Mouse (Mus musculus) lung, embryonic 14.5 days (tissue): ENCODE measurements around the gene Tmem184c. TPM values are rescaled to one million over a fixed set of nuclear protein-coding genes. Genes with fewer than 3 reads are reported as not detected.

ENCODE experiments used
- ATAC-seq: fragments of 200-750 bp; cut with Nextera tagmentation; 2 replicates; pipeline ENCODE4 v1.8.0; 2017; ENCODE audit warnings: mild to moderate bottlenecking, moderate TSS enrichment, moderate library complexity; ENCODE audit not compliant: insufficient read depth
- DNase-seq: peaks from one replicate; pipeline ENCODE4 v3.0.0-alpha.2; 2015
- H3K27ac ChIP-seq: fragments of 300-500 bp; sonication (generic); 2 replicates; pipeline ENCODE4 v1.5.1; 2014; ENCODE audit warnings: low read depth, mild to moderate bottlenecking, moderate library complexity
- H3K27me3 ChIP-seq: fragments of 300-500 bp; sonication (generic); 2 replicates; pipeline ENCODE4 v1.6.1; 2014; ENCODE audit warnings: low read length, control low read depth; ENCODE audit not compliant: insufficient read depth
- H3K36me3 ChIP-seq: fragments of 300-500 bp; sonication (generic); 2 replicates; pipeline ENCODE4 v1.6.1; 2014; ENCODE audit warnings: control low read depth; ENCODE audit not compliant: insufficient read depth
- H3K4me1 ChIP-seq: fragments of 300-500 bp; sonication (generic); 2 replicates; pipeline ENCODE4 v1.6.1; 2014; ENCODE audit warnings: antibody characterized with exemption, control low read depth; ENCODE audit not compliant: insufficient read depth
- H3K4me2 ChIP-seq: fragments of 300-500 bp; sonication (generic); 2 replicates; pipeline ENCODE4 v1.6.1; 2014; ENCODE audit warnings: mild to moderate bottlenecking
- H3K4me3 ChIP-seq: fragments of 300-500 bp; sonication (generic); 2 replicates; pipeline ENCODE4 v1.5.1; 2014; ENCODE audit warnings: low read depth, low read length
- H3K9ac ChIP-seq: fragments of 300-500 bp; sonication (generic); 2 replicates; pipeline ENCODE4 v1.6.1; 2014
- H3K9me3 ChIP-seq: fragments of 300-500 bp; sonication (generic); 2 replicates; pipeline ENCODE4 v1.6.1; 2016; ENCODE audit warnings: low read depth, low read length, control low read depth
- CTCF ChIP-seq: IDR thresholded peaks from 2 replicates; pipeline ENCODE4 v1.5.1; 2016; ENCODE audit warnings: antibody characterized with exemption, low read depth
- WGBS: fragments of 180-500 bp; shearing (Covaris S2); extraction: QIAGEN DNeasy Blood & Tissue Kit; methylation state at CpG from one replicate; pipeline ENCODE4 v1.1.7; 2014; 5-methylcytosine and 5-hydroxymethylcytosine counted together
- polyA plus RNA-seq: library from polyadenylated mRNA; unstranded; fragments of >200 nt; fragmentation: Nextera tagmentation; extraction: Ambion mirVana; gene quantifications from 2 replicates; pipeline ENCODE4 v1.2.1, GENCODE M21; 2014

Tmem184c gene
- 37.8 and 38.5 TPM in 2 replicates for polyA plus RNA-seq

DNA sequence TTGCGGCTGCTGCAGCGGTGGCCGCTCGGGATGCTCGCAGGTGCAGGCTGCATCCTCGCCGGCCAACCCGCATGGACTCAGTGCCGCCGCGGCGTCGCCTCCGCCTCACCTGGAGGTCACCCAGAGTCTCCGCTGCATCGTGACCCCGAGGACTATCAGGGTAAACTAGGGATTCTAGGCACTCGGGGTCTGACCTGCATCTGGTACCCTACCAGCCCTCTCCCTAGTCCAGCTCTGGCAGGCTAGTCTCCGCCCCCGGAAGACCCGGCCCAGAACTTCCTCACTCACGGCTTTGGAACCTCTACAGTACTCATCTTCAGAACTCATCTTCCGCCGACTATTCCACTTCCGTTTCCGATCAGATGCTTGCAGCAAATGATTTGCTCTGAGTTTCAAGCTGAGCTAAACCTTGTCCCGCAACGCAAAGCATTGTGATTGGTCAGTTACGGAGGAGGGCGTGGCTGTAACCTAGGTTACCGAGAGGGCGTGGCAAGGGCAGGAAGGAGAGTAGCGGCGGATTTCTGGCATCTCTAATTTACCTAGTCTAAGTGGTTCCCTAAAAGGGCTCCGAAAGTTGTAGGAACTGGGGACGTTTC lies at the start of gene Tmem184c:
Gene Tmem184c, minus strand, starts transcription at position 325 of the 596 bp plus-strand sequence.
- Histone ChIP-seq H3K9ac (peak within 1 kb of the TSS; percentile 68), H3K36me3 (peaks cover 4% of the 10 kb centered on the region; the same call in 1 of the 2 replicates), H3K27me3 (no peaks in the 10 kb centered on the region), H3K4me1 (peaks cover 7% of the 10 kb centered on the region; the same call in 1 of the 2 replicates), H3K4me2 (peak within 1 kb of the TSS; percentile 79), H3K4me3 (peak within 1 kb of the TSS; percentile 80), H3K27ac (peak within 1 kb of the TSS; percentile 36; the same call in 1 of the 2 replicates), H3K9me3 (no peaks in the 10 kb centered on the region)
- DNase-seq (peak; percentile 99), ATAC-seq (peak; percentile 97)
- no peak for TF ChIP-seq CTCF
- under 1% methylated on average over 36 of the region's 36 CpGs for WGBS

DNA sequence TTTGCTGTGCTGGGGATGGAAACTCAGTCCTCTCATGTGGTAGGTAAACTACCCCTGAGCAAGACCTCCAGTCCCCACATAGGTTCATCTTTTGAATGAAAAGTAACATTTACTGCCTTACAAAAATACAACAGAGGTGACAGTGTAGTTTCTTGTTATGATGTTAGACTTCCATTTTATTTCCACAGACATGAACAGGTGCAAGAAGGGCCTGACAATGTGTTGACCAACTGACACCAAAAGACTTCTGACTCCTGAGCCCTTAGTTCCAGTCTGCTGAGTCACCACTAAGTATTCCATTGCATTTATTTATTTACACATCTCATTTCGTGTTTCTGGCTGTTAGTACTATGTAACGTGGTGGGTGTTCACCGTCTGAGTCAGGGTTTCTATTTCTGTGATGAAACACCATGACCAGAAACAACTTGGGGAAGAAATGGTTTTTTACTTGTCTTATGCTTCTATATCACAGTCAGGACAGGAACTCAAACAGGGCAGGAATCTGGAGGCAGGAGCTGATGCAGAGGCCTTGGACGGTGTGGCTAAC lies 49.1 kb upstream of the Tmem184c start:
- no peak for ATAC-seq
- H3K4me2 ChIP-seq: no peak overlapping the region
- no peaks in the 10 kb centered on the region for H3K4me1 ChIP-seq
- peaks cover 38% of the 10 kb centered on the region for H3K36me3 ChIP-seq
- WGBS: 54% methylated on average over 4 of the region's 4 CpGs
- H3K4me3 ChIP-seq: no peak overlapping the region
- H3K9ac ChIP-seq: no peak overlapping the region
- no peaks in the 10 kb centered on the region for H3K27me3 ChIP-seq
- no peak for DNase-seq
- no peaks in the 10 kb centered on the region for H3K9me3 ChIP-seq
- TF ChIP-seq CTCF: no peak
- no peak overlapping the region for H3K27ac ChIP-seq

DNA sequence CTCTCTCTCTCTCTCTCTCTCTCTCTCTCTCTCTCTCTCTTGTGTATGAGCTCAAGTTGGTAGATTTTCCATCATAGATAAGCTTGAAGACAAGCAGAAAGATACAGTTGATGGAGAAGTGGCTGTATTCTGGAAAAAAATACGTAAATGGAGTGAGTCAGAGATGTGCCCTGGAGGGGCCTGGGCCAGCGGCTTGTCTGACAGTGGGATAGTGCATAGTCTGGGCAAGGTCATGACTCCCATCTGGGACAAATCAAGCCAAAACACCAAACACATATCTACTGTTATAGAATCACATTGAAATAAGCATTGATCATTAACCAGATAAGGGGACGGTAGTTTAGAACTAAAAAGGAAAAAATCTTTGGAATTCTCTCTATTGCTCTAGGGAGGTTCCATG lies 47.9 kb upstream of the Tmem184c start:
- H3K4me3 ChIP-seq: no peak overlapping the region
- no peak for TF ChIP-seq CTCF
- H3K27me3 ChIP-seq: no peaks in the 10 kb centered on the region
- 54% methylated on average over 3 of the region's 3 CpGs for WGBS
- H3K9me3 ChIP-seq: no peaks in the 10 kb centered on the region
- H3K36me3 ChIP-seq: peaks cover 26% of the 10 kb centered on the region
- no peak overlapping the region for H3K27ac ChIP-seq
- ATAC-seq: no peak
- no peak overlapping the region for H3K9ac ChIP-seq
- no peak overlapping the region for H3K4me2 ChIP-seq
- no peak for DNase-seq
- no peaks in the 10 kb centered on the region for H3K4me1 ChIP-seq

DNA sequence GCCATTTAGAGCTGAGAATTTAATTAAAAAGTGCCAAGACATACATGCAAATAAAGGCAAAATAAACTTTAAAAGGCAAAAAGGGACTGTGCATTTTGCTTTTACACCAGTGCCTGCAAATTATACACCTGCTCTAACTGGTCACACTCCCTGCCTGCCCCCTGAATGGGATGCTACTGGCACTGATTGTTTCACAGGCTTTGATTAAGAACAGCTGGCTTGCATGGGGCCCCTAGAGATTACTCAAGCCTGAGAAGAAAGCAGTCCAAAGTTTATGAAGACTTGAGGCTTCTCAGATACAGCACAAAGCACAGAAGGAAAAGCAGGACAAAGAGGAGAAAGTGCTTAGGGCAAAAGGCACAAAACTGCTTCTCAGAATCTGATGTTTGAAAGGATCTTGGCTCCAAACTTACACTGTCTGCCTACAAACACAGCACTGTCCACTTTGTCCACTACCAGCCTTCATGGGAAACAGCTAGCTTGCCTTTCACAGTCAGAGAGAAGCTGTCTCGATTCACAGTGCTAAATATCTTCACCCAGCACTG lies 40.2 kb upstream of the Tmem184c start:
- Histone ChIP-seq H3K27ac (no peak overlapping the region), H3K4me3 (no peak overlapping the region), H3K36me3 (no peaks in the 10 kb centered on the region), H3K9me3 (no peaks in the 10 kb centered on the region), H3K9ac (no peak overlapping the region), H3K4me2 (no peak overlapping the region), H3K4me1 (no peaks in the 10 kb centered on the region), H3K27me3 (no peaks in the 10 kb centered on the region)
- no peak for ATAC-seq
- no peak for DNase-seq
- WGBS: 64% methylated on average over 1 of the region's 1 CpGs
- TF ChIP-seq CTCF: no peak

DNA sequence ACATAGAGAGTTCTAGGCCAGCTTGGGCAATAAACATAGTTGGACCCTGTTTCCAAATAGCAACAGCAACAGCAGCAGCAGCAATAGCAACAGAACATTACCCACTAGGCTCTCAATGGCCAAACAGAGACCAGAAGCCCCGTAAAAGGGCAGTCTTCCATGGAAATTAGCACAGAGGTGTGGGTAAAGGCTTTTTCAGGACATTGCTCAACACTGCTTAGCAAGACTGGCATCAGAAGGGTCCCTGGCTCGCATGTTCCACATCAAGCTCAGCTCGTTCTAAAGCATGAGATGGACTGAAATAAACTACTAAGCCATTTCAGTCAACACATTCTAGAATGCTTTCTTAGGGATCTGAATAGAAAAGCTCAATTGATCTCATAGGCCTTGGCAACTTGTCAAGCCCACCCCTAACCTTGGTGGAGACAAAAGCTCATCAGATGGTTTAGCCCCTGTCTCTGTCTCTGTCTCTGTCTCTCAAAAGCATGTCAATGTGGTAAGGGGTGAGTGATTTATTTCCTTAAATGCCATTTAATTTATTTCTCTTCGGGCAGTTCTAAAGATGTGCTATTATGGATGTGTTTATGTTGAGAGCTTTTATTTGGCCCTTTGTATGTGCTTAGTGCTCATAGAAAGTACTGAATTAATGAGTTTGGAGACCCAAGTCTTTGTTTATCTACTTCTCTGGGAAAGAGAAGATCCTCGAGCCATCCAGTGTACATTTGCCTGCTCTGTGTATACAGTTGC lies 29.8 kb upstream of the Tmem184c start:
- H3K27me3 ChIP-seq: no peaks in the 10 kb centered on the region
- H3K27ac ChIP-seq: peak overlapping the region; percentile 20; the same call in 1 of the 2 replicates
- no peak overlapping the region for H3K9ac ChIP-seq
- WGBS: 50% methylated on average over 5 of the region's 5 CpGs
- no peaks in the 10 kb centered on the region for H3K9me3 ChIP-seq
- no peak overlapping the region for H3K4me3 ChIP-seq
- DNase-seq (peak; percentile 76), ATAC-seq (peak; percentile 71)
- H3K4me2 ChIP-seq: no peak overlapping the region
- TF ChIP-seq CTCF: no peak
- H3K4me1 ChIP-seq: no peaks in the 10 kb centered on the region
- no peaks in the 10 kb centered on the region for H3K36me3 ChIP-seq

DNA sequence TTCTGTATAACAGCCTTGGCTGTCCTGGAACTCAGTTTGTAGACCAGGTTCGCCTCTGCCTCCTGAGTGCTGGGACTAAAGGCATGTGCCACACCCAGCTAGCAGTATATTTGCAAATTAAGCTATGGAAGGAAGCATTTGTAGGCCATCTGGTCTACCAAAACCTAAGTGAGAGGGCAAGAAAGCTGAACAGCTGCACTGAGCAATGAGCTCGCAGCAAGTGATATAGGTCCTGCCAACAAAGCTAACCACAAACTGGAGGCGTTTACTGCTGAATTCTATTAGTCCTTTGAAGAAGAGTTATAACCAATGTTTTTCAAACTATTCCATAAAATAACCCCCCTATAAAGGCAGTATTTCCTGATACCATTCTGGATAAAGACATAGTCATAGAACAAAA lies 27.1 kb upstream of the Tmem184c start:
- no peaks in the 10 kb centered on the region for H3K4me1 ChIP-seq
- no peaks in the 10 kb centered on the region for H3K36me3 ChIP-seq
- H3K4me2 ChIP-seq: no peak overlapping the region
- H3K9me3 ChIP-seq: no peaks in the 10 kb centered on the region
- no peak overlapping the region for H3K27ac ChIP-seq
- TF ChIP-seq CTCF: no peak
- no peak overlapping the region for H3K4me3 ChIP-seq
- WGBS: 81% methylated on average over 3 of the region's 3 CpGs
- H3K9ac ChIP-seq: no peak overlapping the region
- no peak for DNase-seq
- no peak for ATAC-seq
- no peaks in the 10 kb centered on the region for H3K27me3 ChIP-seq

DNA sequence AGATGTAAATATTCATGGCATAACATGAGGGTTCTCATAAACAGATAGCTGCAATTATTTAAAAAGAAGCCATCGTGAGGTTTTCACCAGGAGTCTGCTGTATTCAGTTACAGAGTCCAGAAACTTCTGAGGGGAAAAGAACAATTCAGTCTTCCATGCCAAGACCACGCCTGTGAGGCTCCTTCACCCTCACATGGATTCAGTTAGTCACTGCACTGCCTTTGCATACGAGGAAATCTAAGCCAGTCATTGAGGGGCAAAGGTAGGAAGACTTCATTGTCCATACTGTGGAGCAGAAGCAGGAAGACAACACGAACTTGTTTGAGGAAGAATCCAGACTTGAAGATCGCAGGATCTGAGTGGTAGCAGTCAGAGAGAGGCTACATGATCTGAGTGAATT lies 23.5 kb upstream of the Tmem184c start:
- Histone ChIP-seq H3K9ac (no peak overlapping the region), H3K4me1 (no peaks in the 10 kb centered on the region), H3K27me3 (no peaks in the 10 kb centered on the region), H3K9me3 (no peaks in the 10 kb centered on the region), H3K4me3 (no peak overlapping the region), H3K36me3 (no peaks in the 10 kb centered on the region), H3K27ac (no peak overlapping the region), H3K4me2 (no peak overlapping the region)
- 65% methylated on average over 5 of the region's 5 CpGs for WGBS
- TF ChIP-seq CTCF: no peak
- ATAC-seq (no peak), DNase-seq (no peak)
